Mouse (Mus musculus): ENCODE results near the gene Nfe2l2. TPM values are rescaled to one million over a fixed set of nuclear protein-coding genes. Genes with fewer than 3 reads are reported as not detected.

Nfe2l2 gene
- polyA plus RNA-seq (2012; rRNA removed) = 14.8 and 17.7 TPM in 2 replicates

GRCm38 (mm10) chr2:75704234-75705161 lies at the start of gene Nfe2l2:
Gene Nfe2l2 (minus strand): TSS chr2:75704641.

GRCm38 (mm10) chr2:75658727-75659628 lies 45.5 kb downstream of the Nfe2l2 start, which contains the start of gene Hnrnpa3:
Gene Hnrnpa3 (plus strand): TSS chr2:75659261.

Other genes with a start within 250 kb of the Nfe2l2 start
- 565 and 596 TPM in 2 replicates for gene Hnrnpa3, start 45.4 kb downstream of the Nfe2l2 start, polyA plus RNA-seq (2012; rRNA removed)
- 17.8 TPM in 2 replicates for gene Agps, start 127.5 kb upstream of the Nfe2l2 start, polyA plus RNA-seq (2012; rRNA removed)
- gene Ttc30b, start 233.9 kb upstream of the Nfe2l2 start, polyA plus RNA-seq (2012; rRNA removed) = 10.7 and 11.0 TPM in 2 replicates

All from central nervous system, embryonic 14 days (tissue).